22 mouse cellular contexts compared by ENCODE assay signal in the genomic region with DNA sequence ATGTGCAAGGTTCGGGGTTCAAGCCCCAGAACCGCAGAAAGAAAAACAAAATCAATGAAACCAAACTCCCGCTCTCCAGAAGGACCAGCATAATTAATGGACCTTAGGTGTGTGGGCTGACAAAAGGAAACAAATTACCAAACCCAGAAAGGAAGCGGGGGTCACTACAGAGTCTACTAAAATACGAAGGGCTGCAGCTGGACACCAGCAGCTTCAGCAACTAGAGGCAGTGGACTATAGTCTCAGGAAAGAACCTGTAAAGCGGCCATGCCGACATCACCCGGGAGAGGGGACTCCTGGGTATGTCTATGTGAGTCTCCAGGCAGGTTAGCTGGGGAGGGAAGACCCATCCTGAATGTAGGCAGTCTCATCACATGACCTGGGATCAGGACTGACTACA. TPM values are rescaled to one million over a fixed set of nuclear protein-coding genes. Genes with fewer than 3 reads are reported as not detected.
DNase-seq lines count a peak whose midpoint lies in the region; ATAC-seq and TF ChIP-seq lines count a peak whose summit lies in the region.
"Had no signal": no experiment of that assay in that cellular context is flagged by ENCODE, and none has a peak within 500 bp of the region (broad histone marks: within the 10 kb centered on the region; RNA-seq: fewer than 3 reads in every experiment).

No protein-coding gene starts in this region.

- no peak overlapping the region for H3K9ac ChIP-seq in kidney, embryonic 15.5 days
- no peak overlapping the region for H3K9ac ChIP-seq in kidney, postnatal 0 days (ENCODE audit: low read depth, low read length)
- H3K9ac ChIP-seq: embryonic facial prominence, embryonic 13.5 days; embryonic facial prominence, embryonic 15.5 days; forebrain, embryonic 12.5 days had no signal

- no peak for DNase-seq in kidney, adult 18-20 months
- peak; percentile 80 for DNase-seq in kidney, postnatal 0 days (ENCODE audit: low spot score)
- DNase-seq in kidney, adult 11 months: no peak
- DNase-seq in testis, postnatal 10 days (ENCODE audit: low spot score): peak; percentile 25
- DNase-seq in testis, postnatal 14 days (ENCODE audit: low spot score): no peak
- DNase-seq: adrenal gland, adult 2 months; adrenal gland, postnatal 10 days; adrenal gland, postnatal 25 days; cerebellum, adult 11 months; cerebellum, adult 18-20 months; cerebellum, adult 8-10 months; cerebellum, adult 9-11 months; cerebellum, postnatal 14 days; cerebellum, postnatal 36 days; embryo, embryonic 11 days had no signal

- WGBS in kidney, embryonic 15.5 days: 30% methylated on average over 8 of the region's 8 CpGs
- WGBS in kidney, postnatal 0 days: 15% methylated on average over 8 of the region's 8 CpGs

- H3K4me1 ChIP-seq in kidney, embryonic 15.5 days: peaks cover 12% of the 10 kb centered on the region
- H3K4me1 ChIP-seq in kidney, postnatal 0 days (replicated peaks; ENCODE audit: insufficient read depth, low read length): no peaks in the 10 kb centered on the region
- H3K4me1 ChIP-seq: embryonic facial prominence, embryonic 13.5 days; embryonic facial prominence, embryonic 15.5 days; forebrain, embryonic 12.5 days had no signal

- H3K36me3 ChIP-seq in kidney, embryonic 15.5 days: no peaks in the 10 kb centered on the region
- H3K36me3 ChIP-seq in kidney, postnatal 0 days (ENCODE audit: insufficient read depth, low read length): no peaks in the 10 kb centered on the region
- H3K36me3 ChIP-seq: embryonic facial prominence, embryonic 13.5 days; embryonic facial prominence, embryonic 15.5 days; forebrain, embryonic 10.5 days; forebrain, embryonic 12.5 days had no signal

- ATAC-seq in kidney, embryonic 15.5 days (replicated peaks; ENCODE audit: low FRiP score): peak; percentile 62
- no peak; the same call in 1 of the 2 replicates for ATAC-seq in kidney, postnatal 0 days (replicated peaks; ENCODE audit: low FRiP score, low read depth)
- ATAC-seq: forebrain, embryonic 14.5 days had no signal

- peaks cover 28% of the 10 kb centered on the region for H3K27me3 ChIP-seq in kidney, embryonic 15.5 days
- H3K27me3 ChIP-seq in kidney, postnatal 0 days (ENCODE audit: insufficient read depth, low read length): no peaks in the 10 kb centered on the region; the same call in 1 of the 2 replicates
- H3K27me3 ChIP-seq: embryonic facial prominence, embryonic 13.5 days; embryonic facial prominence, embryonic 15.5 days had no signal

- no peak for TF ChIP-seq CTCF in kidney, postnatal 0 days (IDR thresholded peaks at IDR 0.05; ENCODE audit: low read depth)

- H3K9me3 ChIP-seq in kidney, embryonic 15.5 days (replicated peaks): no peaks in the 10 kb centered on the region
- H3K9me3 ChIP-seq in kidney, postnatal 0 days (replicated peaks; ENCODE audit: low read length): no peaks in the 10 kb centered on the region
- H3K9me3 ChIP-seq: embryonic facial prominence, embryonic 13.5 days; embryonic facial prominence, embryonic 15.5 days; forebrain, embryonic 10.5 days; forebrain, embryonic 12.5 days had no signal

- H3K4me3 ChIP-seq in kidney, embryonic 15.5 days (replicated peaks): no peak overlapping the region
- no peak overlapping the region for H3K4me3 ChIP-seq in kidney, postnatal 0 days (replicated peaks; ENCODE audit: low read depth, low read length)
- H3K4me3 ChIP-seq: embryonic facial prominence, embryonic 13.5 days; embryonic facial prominence, embryonic 15.5 days; erythroblast, embryonic 14.5 days; forebrain, embryonic 10.5 days; forebrain, embryonic 12.5 days had no signal

- no peak overlapping the region for H3K4me2 ChIP-seq in kidney, embryonic 15.5 days
- no peak overlapping the region for H3K4me2 ChIP-seq in kidney, postnatal 0 days (ENCODE audit: low read length)
- H3K4me2 ChIP-seq: embryonic facial prominence, embryonic 13.5 days; embryonic facial prominence, embryonic 15.5 days; forebrain, embryonic 12.5 days had no signal

- H3K27ac ChIP-seq in kidney, embryonic 15.5 days: no peak overlapping the region
- no peak overlapping the region for H3K27ac ChIP-seq in kidney, postnatal 0 days
- H3K27ac ChIP-seq: embryonic facial prominence, embryonic 13.5 days; embryonic facial prominence, embryonic 15.5 days; forebrain, embryonic 10.5 days; forebrain, embryonic 12.5 days had no signal

RNA-seq across cellular contexts. Expression of a gene that starts 55.5 kb away (rescaled TPM):
- 141 and 143 TPM in 2 replicates for polyA plus RNA-seq in kidney, embryonic 15.5 days (2015; fragmentation: Nextera tagmentation; extraction: Ambion mirVana)
- polyA plus RNA-seq in kidney, postnatal 0 days (2015; fragmentation: Nextera tagmentation; extraction: Ambion mirVana): 126 and 133 TPM in 2 replicates

Comparison
In these comparisons a context has a peak if more than half of its experiments do, and no peak if none do; other contexts are left out.
1. DNase-seq: peak in kidney, postnatal 0 days (single experiment) and testis, postnatal 10 days (single experiment); none in kidney, adult 18-20 months (single experiment), kidney, adult 11 months (single experiment) and testis, postnatal 14 days (single experiment).